Mouse (Mus musculus): ENCODE results near the gene Irs3. TPM values are rescaled to one million over a fixed set of nuclear protein-coding genes. Genes with fewer than 3 reads are reported as not detected.

Irs3 gene
- polyA plus RNA-seq, 1 experiment from 2014 or later: 0.80 TPM

- TF ChIP-seq CTCF (IDR thresholded peaks at IDR 0.05) (no peak), EP300 (IDR thresholded peaks at IDR 0.05) (no peak)
- Histone ChIP-seq H3K9me3 (ENCODE audit: low read length) (no peaks in the 10 kb centered on the region), H3K36me3 (ENCODE audit: insufficient read depth, low read length) (peaks cover 15% of the 10 kb centered on the region; the same call in 1 of the 2 replicates), H3K27me3 (replicated peaks; ENCODE audit: insufficient read depth, low read length) (0 out of 2 replicates have a peak, but pooled peaks cover 8% of the 10 kb centered on the region), H3K4me1 (ENCODE audit: insufficient read depth, low read depth, low read length) (peaks cover 5% of the 10 kb centered on the region), H3K27ac (ENCODE audit: low read length) (no peak overlapping the region), H3K4me2 (replicated peaks; ENCODE audit: low read depth, low read length) (no peak overlapping the region), H3K9ac (replicated peaks; ENCODE audit: low read depth) (no peak overlapping the region), H3K4me3 (ENCODE audit: low read depth, low read length) (no peak overlapping the region)
- WGBS: 52% methylated on average over 19 of the region's 19 CpGs
- DNase-seq (ENCODE audit: low spot score) (no peak), ATAC-seq (no peak)
These were observed 1.0 kb downstream of the Irs3 start for GRCm38 (mm10) chr5:137644484-137644883.

DNA sequence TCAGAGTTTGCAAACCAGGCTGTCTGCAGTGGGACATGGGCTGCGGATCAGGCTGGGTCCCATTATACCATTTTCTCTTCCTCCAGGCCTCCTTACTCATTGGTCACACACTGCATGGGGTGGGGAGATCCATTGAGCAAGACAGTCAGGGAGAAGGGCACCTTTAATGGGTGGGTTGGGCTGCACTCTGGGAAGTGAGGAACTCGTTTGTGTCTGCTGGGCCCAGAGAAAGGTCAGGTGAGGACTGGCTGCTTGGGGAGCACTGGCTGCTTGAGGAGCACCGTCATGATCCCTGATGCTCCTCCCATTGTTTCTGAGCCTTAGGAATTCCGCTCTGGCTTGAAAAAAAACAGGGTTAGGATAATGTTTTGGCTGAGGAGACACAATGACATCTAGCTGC lies 2.6 kb downstream of the Irs3 start:
- 0 out of 2 replicates have a peak, but pooled peaks cover 8% of the 10 kb centered on the region for H3K27me3 ChIP-seq (replicated peaks; ENCODE audit: insufficient read depth, low read length)
- peaks cover 26% of the 10 kb centered on the region for H3K36me3 ChIP-seq (ENCODE audit: insufficient read depth, low read length)
- DNase-seq (ENCODE audit: low spot score) (no peak), ATAC-seq (no peak)
- H3K27ac ChIP-seq (ENCODE audit: low read length): no peak overlapping the region
- no peaks in the 10 kb centered on the region for H3K9me3 ChIP-seq (ENCODE audit: low read length)
- peaks cover 3% of the 10 kb centered on the region for H3K4me1 ChIP-seq (ENCODE audit: insufficient read depth, low read depth, low read length)
- no peak overlapping the region for H3K4me2 ChIP-seq (replicated peaks; ENCODE audit: low read depth, low read length)
- TF ChIP-seq EP300 (IDR thresholded peaks at IDR 0.05) (no peak), CTCF (IDR thresholded peaks at IDR 0.05) (no peak)
- H3K4me3 ChIP-seq (ENCODE audit: low read depth, low read length): no peak overlapping the region
- no peak overlapping the region for H3K9ac ChIP-seq (replicated peaks; ENCODE audit: low read depth)
- WGBS: 50% methylated on average over 4 of the region's 4 CpGs

DNA sequence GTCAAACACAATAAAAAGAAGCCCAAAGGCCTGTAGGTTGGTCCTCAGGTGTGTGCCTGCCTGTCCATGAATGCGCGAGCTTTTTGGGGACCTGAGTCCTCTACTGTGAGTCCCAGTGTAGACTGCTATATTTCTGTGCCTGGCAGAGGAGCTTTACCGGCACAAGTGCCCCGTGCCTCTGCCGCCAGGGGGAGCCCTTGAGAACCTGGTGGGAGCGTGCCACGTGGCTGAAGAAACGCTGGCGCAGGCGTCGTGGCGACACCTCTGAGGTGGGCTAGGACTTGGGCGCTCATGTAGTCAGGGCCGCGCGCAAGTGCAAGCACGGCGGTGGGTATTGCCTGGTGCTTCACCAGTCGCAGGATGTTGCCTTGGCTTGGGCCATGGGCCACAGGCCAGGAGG lies 4.5 kb downstream of the Irs3 start, which contains the start of gene Sap25:
Gene Sap25, plus strand, starts transcription at position 281 of the 400 bp plus-strand sequence.
- DNase-seq (ENCODE audit: low spot score) (peak; percentile 25), ATAC-seq (no peak)
- no peak within 1 kb of the TSS for H3K27ac ChIP-seq (ENCODE audit: low read length)
- H3K9me3 ChIP-seq (ENCODE audit: low read length): no peaks in the 10 kb centered on the region
- H3K4me1 ChIP-seq (ENCODE audit: insufficient read depth, low read depth, low read length): peaks cover 3% of the 10 kb centered on the region
- TF ChIP-seq CTCF (IDR thresholded peaks at IDR 0.05): peak; percentile 63
- TF ChIP-seq EP300 (IDR thresholded peaks at IDR 0.05): no peak
- peaks cover 41% of the 10 kb centered on the region for H3K36me3 ChIP-seq (ENCODE audit: insufficient read depth, low read length)
- 82% methylated on average over 19 of the region's 19 CpGs for WGBS
- H3K27me3 ChIP-seq (replicated peaks; ENCODE audit: insufficient read depth, low read length): 0 out of 2 replicates have a peak, but pooled peaks cover 8% of the 10 kb centered on the region
- no peak within 1 kb of the TSS for H3K9ac ChIP-seq (replicated peaks; ENCODE audit: low read depth)
- H3K4me3 ChIP-seq (ENCODE audit: low read depth, low read length): no peak within 1 kb of the TSS
- no peak within 1 kb of the TSS for H3K4me2 ChIP-seq (replicated peaks; ENCODE audit: low read depth, low read length)

DNA sequence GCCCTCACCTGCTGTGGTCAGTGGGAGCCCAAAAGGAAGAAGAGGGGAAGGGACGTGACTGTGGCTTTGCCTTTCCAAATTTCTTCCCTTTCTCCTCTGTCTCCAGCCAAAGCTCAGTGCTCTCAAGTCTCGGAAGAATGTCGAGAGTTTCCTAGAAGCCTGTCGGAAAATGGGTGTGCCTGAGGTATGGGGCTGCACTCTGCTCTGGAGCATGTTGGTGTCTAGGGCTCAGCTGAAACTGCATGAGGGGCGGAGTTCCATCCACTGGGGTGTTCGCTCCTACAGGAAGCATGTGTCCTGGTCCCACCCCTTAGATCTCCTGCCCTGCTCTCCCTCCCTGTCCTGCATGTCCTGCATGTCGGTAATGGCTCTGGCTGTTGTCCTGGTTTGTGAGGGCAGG lies 6.0 kb downstream of the Irs3 start:
- no peak overlapping the region for H3K4me3 ChIP-seq (ENCODE audit: low read depth, low read length)
- H3K27me3 ChIP-seq (replicated peaks; ENCODE audit: insufficient read depth, low read length): 0 out of 2 replicates have a peak, but pooled peaks cover 7% of the 10 kb centered on the region
- H3K27ac ChIP-seq (ENCODE audit: low read length): peak overlapping the region; percentile 75
- H3K9me3 ChIP-seq (ENCODE audit: low read length): no peaks in the 10 kb centered on the region
- TF ChIP-seq EP300 (IDR thresholded peaks at IDR 0.05): peak; percentile 73
- no peak for TF ChIP-seq CTCF (IDR thresholded peaks at IDR 0.05)
- no peak overlapping the region for H3K4me2 ChIP-seq (replicated peaks; ENCODE audit: low read depth, low read length)
- 47% methylated on average over 7 of the region's 7 CpGs for WGBS
- ATAC-seq: peak; percentile 78
- DNase-seq (ENCODE audit: low spot score): peak; percentile 67
- no peak overlapping the region for H3K9ac ChIP-seq (replicated peaks; ENCODE audit: low read depth)
- H3K36me3 ChIP-seq (ENCODE audit: insufficient read depth, low read length): peaks cover 47% of the 10 kb centered on the region
- no peaks in the 10 kb centered on the region for H3K4me1 ChIP-seq (ENCODE audit: insufficient read depth, low read depth, low read length)

DNA sequence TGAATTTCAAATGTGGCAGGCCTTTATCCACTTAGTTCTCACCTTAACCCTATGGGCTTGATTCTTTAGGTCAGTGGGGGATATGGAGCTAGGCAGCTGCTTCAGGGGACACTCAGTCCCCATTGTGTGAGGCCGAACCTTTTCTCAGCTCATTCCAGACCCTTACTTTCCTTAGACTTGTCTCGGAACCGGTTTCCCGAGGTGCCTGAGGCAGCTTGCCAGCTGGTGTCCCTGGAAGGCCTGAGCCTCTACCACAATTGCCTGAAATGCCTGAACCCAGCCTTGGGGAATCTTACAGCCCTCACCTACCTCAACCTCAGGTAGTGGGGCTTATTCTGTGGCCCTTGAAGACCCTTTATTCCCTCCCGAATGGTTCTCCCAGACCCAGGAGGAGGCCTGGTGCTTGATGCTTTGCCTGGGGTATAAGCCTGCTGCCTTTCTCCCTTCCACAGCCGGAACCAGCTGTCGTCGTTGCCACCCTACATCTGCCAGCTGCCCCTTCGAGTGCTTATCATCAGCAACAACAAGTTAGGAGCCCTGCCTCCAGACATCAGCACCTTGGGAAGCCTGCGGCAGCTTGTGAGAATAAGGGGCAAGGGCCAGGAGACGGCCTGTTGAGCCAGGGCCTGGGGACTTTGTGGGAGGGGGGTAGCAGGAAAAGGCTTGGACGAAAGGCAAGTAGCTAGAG lies 12.0 kb downstream of the Irs3 start:
- WGBS: 50% methylated on average over 12 of the region's 12 CpGs

GRCm38 (mm10) chr5:137631591-137631990 lies 13.9 kb downstream of the Irs3 start:
- no peak for TF ChIP-seq EP300 (IDR thresholded peaks at IDR 0.05)
- no peak for TF ChIP-seq CTCF (IDR thresholded peaks at IDR 0.05)
- Histone ChIP-seq H3K27me3 (replicated peaks; ENCODE audit: insufficient read depth, low read length) (no peaks in the 10 kb centered on the region), H3K4me1 (ENCODE audit: insufficient read depth, low read depth, low read length) (peaks cover 36% of the 10 kb centered on the region), H3K4me3 (ENCODE audit: low read depth, low read length) (peak overlapping the region; percentile 89; the same call in 1 of the 2 replicates), H3K4me2 (replicated peaks; ENCODE audit: low read depth, low read length) (peak overlapping the region; percentile 70), H3K9ac (replicated peaks; ENCODE audit: low read depth) (peak overlapping the region; percentile 42; the same call in 1 of the 2 replicates), H3K9me3 (ENCODE audit: low read length) (no peaks in the 10 kb centered on the region), H3K36me3 (ENCODE audit: insufficient read depth, low read length) (peaks cover 7% of the 10 kb centered on the region), H3K27ac (ENCODE audit: low read length) (peak overlapping the region; percentile 98)
- DNase-seq (ENCODE audit: low spot score): no peak
- ATAC-seq: no peak
- 32% methylated on average over 4 of the region's 4 CpGs for WGBS

More for the DNA sequence above, 12.0 kb downstream of the Irs3 start:
- DNase-seq (ENCODE audit: low spot score) (peak; percentile 77), ATAC-seq (no peak)
- peaks cover 26% of the 10 kb centered on the region for H3K36me3 ChIP-seq (ENCODE audit: insufficient read depth, low read length)
- H3K27ac ChIP-seq (ENCODE audit: low read length): peak overlapping the region; percentile 72
- TF ChIP-seq EP300 (IDR thresholded peaks at IDR 0.05) (peak; percentile 16; the same call in 1 of the 2 replicates), CTCF (IDR thresholded peaks at IDR 0.05) (no peak)
- no peaks in the 10 kb centered on the region for H3K27me3 ChIP-seq (replicated peaks; ENCODE audit: insufficient read depth, low read length)
- no peaks in the 10 kb centered on the region for H3K9me3 ChIP-seq (ENCODE audit: low read length)
- H3K4me2 ChIP-seq (replicated peaks; ENCODE audit: low read depth, low read length): no peak overlapping the region
- H3K9ac ChIP-seq (replicated peaks; ENCODE audit: low read depth): no peak overlapping the region
- H3K4me3 ChIP-seq (ENCODE audit: low read depth, low read length): no peak overlapping the region
- peaks cover 32% of the 10 kb centered on the region for H3K4me1 ChIP-seq (ENCODE audit: insufficient read depth, low read depth, low read length)
